Mouse (Mus musculus): ENCODE results near the gene Olfr585.

The Olfr585 gene

GRCm38 (mm10) chr7:103097420-103097819, at the start of gene Olfr585:
Olfr585 (plus strand) TSS chr7:103097720.
- DNase-seq (ENCODE audit: low read depth, low spot score): no peak

GRCm38 (mm10) chr7:103051000-103051399, 46.5 kb upstream of the Olfr585 start, which contains the start of gene Olfr583:
Olfr583 (plus strand) TSS chr7:103051300.
- no peak for DNase-seq (ENCODE audit: low read depth, low spot score)

GRCm38 (mm10) chr7:103081585-103081984, 15.9 kb upstream of the Olfr585 start, which contains the start of gene Olfr584:
Olfr584 (plus strand) TSS chr7:103081885.
- no peak for DNase-seq (ENCODE audit: low read depth, low spot score)

DNA sequence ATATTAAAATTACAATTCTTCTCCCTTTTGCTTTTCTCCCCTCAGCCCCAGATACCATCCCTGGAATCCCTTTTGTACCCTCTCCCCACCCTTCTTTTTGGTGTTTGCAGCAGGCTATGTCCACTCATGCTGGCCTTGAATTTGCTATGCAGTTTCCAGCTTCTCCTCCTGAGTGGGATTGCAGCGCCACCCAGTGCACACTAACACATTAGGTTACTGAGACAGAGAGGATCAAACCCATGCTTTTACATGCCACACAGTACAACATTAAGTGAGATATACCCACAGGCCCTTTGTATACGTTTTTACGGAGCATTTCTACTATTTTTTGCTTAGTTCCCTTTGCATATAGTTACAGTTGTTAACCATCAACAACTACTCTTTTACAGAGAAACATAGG, 21.9 kb downstream of the Olfr585 start:
- DNase-seq (ENCODE audit: low read depth, low spot score): no peak

DNA sequence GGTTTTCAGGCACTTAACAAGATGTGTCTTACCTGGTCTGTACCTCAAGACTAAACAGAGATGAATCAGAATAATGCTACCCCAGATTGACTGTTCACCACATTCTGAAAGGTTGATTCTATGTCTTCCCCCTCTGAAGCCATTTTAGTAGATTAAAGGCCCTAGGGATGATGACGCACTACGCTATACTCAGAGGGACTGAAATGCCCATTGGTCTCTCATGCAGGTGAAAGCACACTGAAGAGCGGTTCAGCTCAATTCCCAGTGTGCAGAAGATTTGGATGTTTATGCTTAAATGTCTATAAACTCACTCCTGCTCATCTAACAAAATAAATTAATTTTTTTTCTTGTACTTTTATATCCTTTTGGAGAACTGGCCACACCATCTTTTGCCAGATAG, 28.0 kb downstream of the Olfr585 start, which contains the start of gene Olfr586:
Olfr586 (minus strand) TSS at position 101 of the 400 bp plus-strand sequence.
- DNase-seq (ENCODE audit: low read depth, low spot score): no peak

GRCm38 (mm10) chr7:103140579-103140978, 43.1 kb downstream of the Olfr585 start, which contains the start of gene Olfr588-ps1:
Olfr588-ps1 (plus strand) TSS chr7:103140879.
- no peak for DNase-seq (ENCODE audit: low read depth, low spot score)
